ENCODE assay signal across 8 mouse cellular contexts in the genomic region with DNA sequence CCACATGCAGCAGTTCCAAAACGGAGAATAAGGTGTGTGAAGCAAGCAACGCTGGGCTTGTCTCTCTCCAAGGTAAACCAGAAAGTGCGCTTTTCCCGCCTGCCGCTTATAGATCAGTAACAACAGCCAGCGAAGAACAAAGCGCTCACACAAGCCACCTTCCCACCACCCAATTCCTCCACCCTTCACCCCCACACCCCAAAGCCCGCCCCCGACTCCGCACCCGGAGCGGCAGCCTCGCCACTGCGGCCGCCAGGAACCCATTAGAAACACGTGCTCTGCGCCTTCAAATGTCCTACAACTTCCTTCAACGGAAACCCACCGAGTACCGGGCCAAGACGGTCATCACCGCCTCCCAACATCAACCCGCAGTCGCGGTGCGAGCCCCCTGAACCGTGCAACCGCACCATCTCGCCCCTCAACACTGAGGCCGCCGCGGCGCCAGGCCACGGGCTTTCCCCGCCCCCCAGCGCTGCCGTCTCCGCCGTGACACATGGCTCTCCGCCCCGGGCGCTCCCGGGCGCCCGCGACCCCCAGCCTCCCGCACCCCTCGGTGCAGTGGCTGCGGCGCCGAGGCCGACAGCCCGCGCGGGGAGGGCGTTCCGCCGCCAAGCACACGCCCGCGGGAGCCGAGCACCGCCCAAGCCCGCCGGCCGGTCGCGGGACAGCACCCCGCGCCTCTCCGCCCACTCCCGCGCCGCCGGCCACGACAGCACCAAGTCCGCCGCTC. TPM values are rescaled to one million over a fixed set of nuclear protein-coding genes. Genes with fewer than 3 reads are reported as not detected.
DNase-seq lines count a peak whose midpoint lies in the region; ATAC-seq lines count a peak whose summit lies in the region.

No protein-coding gene starts in this region.

- no peaks in the 10 kb centered on the region for H3K27me3 ChIP-seq in hindbrain, embryonic 12.5 days

- H3K4me3 ChIP-seq in hindbrain, embryonic 12.5 days, result peak overlapping the region; percentile 100

- peaks cover 7% of the 10 kb centered on the region for H3K36me3 ChIP-seq in hindbrain, embryonic 12.5 days

- peaks cover 12% of the 10 kb centered on the region for H3K4me1 ChIP-seq in hindbrain, embryonic 12.5 days

- under 1% methylated on average over 68 of the region's 78 CpGs for WGBS in hindbrain, embryonic 12.5 days

- peak overlapping the region; percentile 99 for H3K9ac ChIP-seq in hindbrain, embryonic 12.5 days

- no peaks in the 10 kb centered on the region for H3K9me3 ChIP-seq in hindbrain, embryonic 12.5 days (replicated peaks)

- peak overlapping the region; percentile 100 for H3K27ac ChIP-seq in hindbrain, embryonic 12.5 days

- H3K4me2 ChIP-seq in hindbrain, embryonic 12.5 days (replicated peaks), result peak overlapping the region; percentile 77

- DNase-seq in R1 (ENCODE audit: low read depth, low spot score), result peak; percentile 78
- peak; percentile 59 for DNase-seq in cerebellum, adult 9-10 months
- peak; percentile 24 to 57 for DNase-seq in frontal cortex, postnatal 10 days (ENCODE audit: low spot score in 2 of 2)
- DNase-seq in layer of hippocampus, postnatal 10 days (ENCODE audit: low spot score in 2 of 2), result peak; percentile 42 to 61
- peak; percentile 56 for DNase-seq in lung, postnatal 10 days
- DNase-seq in right cerebral cortex, adult 18-20 months, result peak; percentile 39
- DNase-seq in urinary bladder, postnatal 25 days (ENCODE audit: low spot score), result peak; percentile 47

- peak; percentile 9 for ATAC-seq in hindbrain, embryonic 12.5 days (ENCODE audit: low FRiP score)

RNA-seq across cellular contexts. Expression of gene Syncrip, which starts 1.1 kb away (rescaled TPM):
- 119 and 122 TPM in 2 replicates for polyA plus RNA-seq in hindbrain, embryonic 12.5 days (2016; fragmentation: Nextera tagmentation; extraction: Ambion mirVana)
- 100 to 1,000 TPM; 105 to 112 TPM for total RNA-seq in layer of hippocampus, postnatal 10 days (2021)

RNA-seq across cellular contexts. Expression of gene Gm20537, which starts 24.8 kb away (rescaled TPM):
- polyA plus RNA-seq in hindbrain, embryonic 12.5 days (2016; fragmentation: Nextera tagmentation; extraction: Ambion mirVana), result 1.0 and 1.5 TPM in 2 replicates
- under 1 TPM in 1 of 2 experiments, not detected in 1; 0.85 TPM for total RNA-seq in layer of hippocampus, postnatal 10 days (2021)

RNA-seq across cellular contexts. Expression of gene Snx14, which starts 42.5 kb away (rescaled TPM):
- polyA plus RNA-seq in hindbrain, embryonic 12.5 days (2016; fragmentation: Nextera tagmentation; extraction: Ambion mirVana), result 24.8 and 26.5 TPM in 2 replicates
- 10 to 100 TPM; 49.0 to 52.6 TPM for total RNA-seq in layer of hippocampus, postnatal 10 days (2021)

Comparison
In these comparisons a context has a peak if more than half of its experiments do, and no peak if none do; other contexts are left out.
1. Peak in every context shown above with its lines: DNase-seq, ATAC-seq, H3K4me3 ChIP-seq and H3K27ac ChIP-seq.